Mouse (Mus musculus) heart, postnatal 0 days (tissue): ENCODE data around the gene Syn3. TPM values are rescaled to one million over a fixed set of nuclear protein-coding genes. Genes with fewer than 3 reads are reported as not detected.

Experiments used
- ATAC-seq: fragments of 200-750 bp; cut with Nextera tagmentation; 2 replicates; pipeline ENCODE4 v1.8.0; 2017; ENCODE audit warnings: low read depth, moderate number of reproducible peaks, moderate library complexity; ENCODE audit not compliant: insufficient read depth
- DNase-seq: peaks from one replicate; pipeline ENCODE4 v3.0.0-alpha.2; 2016; ENCODE audit warnings: low spot score
- H3K27ac ChIP-seq: fragments of 300-500 bp; sonication (generic); 2 replicates; pipeline ENCODE4 v1.5.1; 2014; ENCODE audit warnings: low read depth, mild to moderate bottlenecking
- H3K27me3 ChIP-seq: fragments of 300-500 bp; sonication (generic); 2 replicates; pipeline ENCODE4 v1.6.1; 2014; ENCODE audit warnings: low read length, mixed read lengths; ENCODE audit not compliant: control insufficient read depth, insufficient read depth
- H3K36me3 ChIP-seq: fragments of 300-500 bp; sonication (generic); replicated peaks from 2 replicates; pipeline ENCODE4 v1.6.1; 2014; ENCODE audit warnings: low read length, mixed read lengths; ENCODE audit not compliant: control insufficient read depth, insufficient read depth
- H3K4me1 ChIP-seq: fragments of 300-500 bp; sonication (generic); 2 replicates; pipeline ENCODE4 v1.6.1; 2014; ENCODE audit warnings: antibody characterized with exemption; ENCODE audit not compliant: control insufficient read depth, insufficient read depth
- H3K4me2 ChIP-seq: fragments of 300-500 bp; sonication (generic); 2 replicates; pipeline ENCODE4 v1.6.1; 2014; ENCODE audit warnings: low read depth, mild to moderate bottlenecking, low read length, moderate library complexity
- H3K4me3 ChIP-seq: fragments of 300-500 bp; sonication (generic); 2 replicates; pipeline ENCODE4 v1.5.1; 2014; ENCODE audit warnings: low read depth, low read length
- H3K9ac ChIP-seq: fragments of 300-500 bp; sonication (generic); replicated peaks from 2 replicates; pipeline ENCODE4 v1.6.1; 2014; ENCODE audit warnings: low read depth, low read length, mixed read lengths
- H3K9me3 ChIP-seq: fragments of 300-500 bp; sonication (generic); replicated peaks from 2 replicates; pipeline ENCODE4 v1.6.1; 2016; ENCODE audit warnings: low read length; ENCODE audit not compliant: control insufficient read depth
- CTCF ChIP-seq: IDR thresholded peaks from 2 replicates; pipeline ENCODE4 v1.5.1; 2016; ENCODE audit warnings: antibody characterized with exemption, control low read depth, low read depth
- EP300 ChIP-seq: IDR thresholded peaks from 2 replicates; pipeline ENCODE4 v1.6.1; 2016; ENCODE audit warnings: antibody characterized with exemption, low read depth
- WGBS: fragments of 180-500 bp; shearing (Covaris S2); extraction: QIAGEN DNeasy Blood & Tissue Kit; methylation state at CpG from one replicate; pipeline ENCODE4 v1.1.7; 2014; 5-methylcytosine and 5-hydroxymethylcytosine counted together
- polyA plus RNA-seq: library from polyadenylated mRNA; unstranded; fragments of >200 nt; fragmentation: Nextera tagmentation; extraction: Ambion mirVana; gene quantifications from 2 replicates; pipeline ENCODE4 v1.2.1, GENCODE M21; 2015
- total RNA-seq: library from RNA; depleted of rRNA; stranded (reverse); fragments of >200 nt; gene quantifications from 2 replicates; pipeline ENCODE4 v1.2.3, GENCODE M21; 2014; ENCODE audit warnings: low replicate concordance

Syn3 gene
- total and polyA plus RNA-seq, 2 experiments from 2014 or later: 0.48 TPM; not detected in 1

- ATAC-seq: no peak
- no peak overlapping the region for H3K9ac ChIP-seq
- 59% methylated on average over 2 of the region's 2 CpGs for WGBS
Observed at GRCm38 (mm10) chr10:86077272-86077671, 421.4 kb downstream of the Syn3 start.

GRCm38 (mm10) chr10:86074971-86075711 lies 423.6 kb downstream of the Syn3 start:
- DNase-seq: no peak
- Histone ChIP-seq H3K4me3 (no peak overlapping the region), H3K27ac (no peak overlapping the region), H3K27me3 (no peaks in the 10 kb centered on the region), H3K4me2 (no peak overlapping the region), H3K9ac (no peak overlapping the region), H3K4me1 (no peaks in the 10 kb centered on the region), H3K9me3 (peaks cover 5% of the 10 kb centered on the region; the same call in 1 of the 2 replicates), H3K36me3 (no peaks in the 10 kb centered on the region)
- WGBS: 68% methylated on average over 9 of the region's 9 CpGs
- TF ChIP-seq CTCF (peak; percentile 34; the same call in 1 of the 2 replicates), EP300 (no peak)
- ATAC-seq: no peak

More at GRCm38 (mm10) chr10:86077272-86077671, 421.4 kb downstream of the Syn3 start:
- no peaks in the 10 kb centered on the region for H3K36me3 ChIP-seq
- no peak overlapping the region for H3K4me2 ChIP-seq
- no peaks in the 10 kb centered on the region for H3K27me3 ChIP-seq
- TF ChIP-seq EP300 (no peak), CTCF (no peak)
- no peak overlapping the region for H3K27ac ChIP-seq
- no peaks in the 10 kb centered on the region for H3K4me1 ChIP-seq
- H3K9me3 ChIP-seq: peaks cover 5% of the 10 kb centered on the region; the same call in 1 of the 2 replicates
- no peak for DNase-seq
- no peak overlapping the region for H3K4me3 ChIP-seq

GRCm38 (mm10) chr10:86074134-86074533 lies 424.6 kb downstream of the Syn3 start:
- TF ChIP-seq CTCF (no peak), EP300 (no peak)
- Histone ChIP-seq H3K9ac (no peak overlapping the region), H3K9me3 (peaks cover 5% of the 10 kb centered on the region; the same call in 1 of the 2 replicates), H3K27ac (no peak overlapping the region), H3K4me2 (no peak overlapping the region), H3K36me3 (no peaks in the 10 kb centered on the region), H3K27me3 (no peaks in the 10 kb centered on the region), H3K4me3 (no peak overlapping the region), H3K4me1 (no peaks in the 10 kb centered on the region)
- ATAC-seq: no peak
- WGBS: 72% methylated on average over 4 of the region's 4 CpGs
- no peak for DNase-seq

GRCm38 (mm10) chr10:86070751-86071150 lies 427.9 kb downstream of the Syn3 start:
- H3K36me3 ChIP-seq: no peaks in the 10 kb centered on the region
- H3K27me3 ChIP-seq: no peaks in the 10 kb centered on the region
- no peaks in the 10 kb centered on the region for H3K4me1 ChIP-seq
- H3K4me3 ChIP-seq: no peak overlapping the region
- peaks cover 5% of the 10 kb centered on the region; the same call in 1 of the 2 replicates for H3K9me3 ChIP-seq
- H3K9ac ChIP-seq: no peak overlapping the region
- TF ChIP-seq CTCF: no peak
- TF ChIP-seq EP300: no peak
- H3K27ac ChIP-seq: no peak overlapping the region
- no peak overlapping the region for H3K4me2 ChIP-seq
- WGBS: 68% methylated on average over 3 of the region's 3 CpGs
- no peak for DNase-seq
- no peak for ATAC-seq

- Histone ChIP-seq H3K27ac (no peak overlapping the region), H3K4me1 (no peaks in the 10 kb centered on the region; the same call in 1 of the 2 replicates), H3K27me3 (no peaks in the 10 kb centered on the region), H3K9me3 (peaks cover 5% of the 10 kb centered on the region; the same call in 1 of the 2 replicates), H3K9ac (no peak overlapping the region), H3K4me2 (no peak overlapping the region), H3K36me3 (no peaks in the 10 kb centered on the region), H3K4me3 (no peak overlapping the region)
- WGBS: 63% methylated on average over 3 of the region's 3 CpGs
- DNase-seq: no peak
- no peak for ATAC-seq
- no peak for TF ChIP-seq CTCF
- no peak for TF ChIP-seq EP300
Observed at GRCm38 (mm10) chr10:86069341-86069740, 429.4 kb downstream of the Syn3 start.
